Mouse (Mus musculus): Measurements from ENCODE around the gene Cyb5r4.
"Not testable (repeated sequence)": the region's sequence is repeated elsewhere in the genome, so short reads cannot be mapped to it uniquely, and the experiment has no call there.

Cyb5r4 gene

GRCm38 (mm10) chr9:87027423-87028084, 5.7 kb downstream of the Cyb5r4 start:
- DNase-seq = no peak

GRCm38 (mm10) chr9:87032196-87032595, 10.4 kb downstream of the Cyb5r4 start:
- no peak for DNase-seq

GRCm38 (mm10) chr9:87034831-87035580, 13.2 kb downstream of the Cyb5r4 start:
- no peak for DNase-seq

GRCm38 (mm10) chr9:87049425-87049824, 27.6 kb downstream of the Cyb5r4 start:
- DNase-seq = no peak

GRCm38 (mm10) chr9:87055547-87056235, 33.9 kb downstream of the Cyb5r4 start:
- DNase-seq = no peak

- DNase-seq = no peak
Observed at GRCm38 (mm10) chr9:87062337-87062736, 40.5 kb downstream of the Cyb5r4 start.

- no peak for DNase-seq
Observed at GRCm38 (mm10) chr9:87068160-87068559, 46.3 kb downstream of the Cyb5r4 start.

GRCm38 (mm10) chr9:87071566-87071965, 49.8 kb downstream of the Cyb5r4 start:
- not testable (repeated sequence) for DNase-seq

- DNase-seq = no peak
Observed at GRCm38 (mm10) chr9:87077919-87078318, 56.1 kb downstream of the Cyb5r4 start.

- DNase-seq = no peak
Observed at GRCm38 (mm10) chr9:87079511-87079910, 57.7 kb downstream of the Cyb5r4 start.

- peak; percentile 73 for DNase-seq
Observed at GRCm38 (mm10) chr9:87086991-87087390, 65.2 kb downstream of the Cyb5r4 start.

- DNase-seq = no peak
Observed at GRCm38 (mm10) chr9:87097989-87098388, 76.2 kb downstream of the Cyb5r4 start.

GRCm38 (mm10) chr9:87115019-87115418, 93.2 kb downstream of the Cyb5r4 start:
- DNase-seq = no peak

- DNase-seq = no peak
Observed at GRCm38 (mm10) chr9:87115456-87115931, 93.7 kb downstream of the Cyb5r4 start.

- DNase-seq = no peak
Observed at GRCm38 (mm10) chr9:87115978-87116377, 94.2 kb downstream of the Cyb5r4 start.

GRCm38 (mm10) chr9:87118996-87119395, 97.2 kb downstream of the Cyb5r4 start:
- no peak for DNase-seq

- no peak for DNase-seq
Observed at GRCm38 (mm10) chr9:87121956-87122493, 100.2 kb downstream of the Cyb5r4 start.

GRCm38 (mm10) chr9:87127046-87127445, 105.2 kb downstream of the Cyb5r4 start:
- DNase-seq = not testable (repeated sequence)
